Mouse (Mus musculus) spleen, postnatal 10 days (tissue): Measurements from ENCODE around the gene Etd.
"Not testable (repeated sequence)": the region's sequence is repeated elsewhere in the genome, so short reads cannot be mapped to it uniquely, and the experiment has no call there.

ENCODE experiments used
- DNase-seq, 2 experiments: peaks; one replicate each; pipeline ENCODE4 v3.0.0; 2021 to 2022; ENCODE audit warnings: low spot score in 2 of 2

Gene Etd

GRCm38 (mm10) chrX:53434618-53435017 lies at the start of gene Etd:
Etd (plus strand) TSS chrX:53434918.
- no peak for DNase-seq

GRCm38 (mm10) chrX:53386362-53386761 lies 48.4 kb upstream of the Etd start:
- DNase-seq: no peak

- DNase-seq: peak in 1 of 2 experiments; percentile 10
These were observed 1.8 kb upstream of the Etd start for GRCm38 (mm10) chrX:53432888-53433287.

GRCm38 (mm10) chrX:53459573-53459972 lies 24.9 kb downstream of the Etd start:
- DNase-seq: no peak

- DNase-seq: not testable (repeated sequence)
These were observed 29.5 kb downstream of the Etd start for GRCm38 (mm10) chrX:53464194-53464593.
